Mouse (Mus musculus) Patski (cell line): ENCODE measurements around the gene Tmc3. TPM values are rescaled to one million over a fixed set of nuclear protein-coding genes. Genes with fewer than 3 reads are reported as not detected.

ENCODE experiments used
- ATAC-seq: fragments of 100-300 bp; one replicate; pipeline ENCODE4 v1.8.0; 2021
- CTCF ChIA-PET: fragments of 350-600 bp; sonication (Branson Sonifier 250); formaldehyde crosslinking; loops from one replicate; lab custom pipeline; 2022; ENCODE audit warnings: inconsistent platforms; lab: Charles Lee
- POLR2A ChIA-PET: fragments of 350-600 bp; sonication (Branson Sonifier 250); formaldehyde crosslinking; loops from one replicate; lab custom pipeline; 2022; ENCODE audit warnings: antibody characterized with exemption, inconsistent platforms; lab: Charles Lee
- DNase-seq: peaks from one replicate; pipeline ENCODE4 v3.0.0-alpha.2; 2011; ENCODE audit warnings: low read depth, low spot score
- H3K27me3 ChIP-seq: fragments of 371-371 bp; one replicate; pipeline ENCODE4 v1.5.1; 2021
- CTCF ChIP-seq: fragments of 100-300 bp; IDR thresholded peaks from one replicate; pipeline ENCODE4 v1.5.1; 2021
- in situ Hi-C: fragments of 300-500 bp; cut with MboI; formaldehyde crosslinking; loops from 3 replicates; pipeline ENCODE4 v1.11.1; 2018; ENCODE audit warnings: low pct_unique_long_range_greater_than_20kb, mixed read lengths
- polyA plus RNA-seq: library from polyadenylated mRNA; unstranded; gene quantifications from one replicate; pipeline ENCODE4 v1.2.3, GENCODE M21; 2021

The Tmc3 gene
- polyA plus RNA-seq, 1 experiment from 2014 or later, result 0.06 TPM

GRCm38 (mm10) chr7:83650638-83651037, 65.9 kb downstream of the Tmc3 start:
- no peaks in the 10 kb centered on the region for H3K27me3 ChIP-seq
- POLR2A ChIA-PET, result interaction anchor here (0.6 kb wide), 1 partner anchor 10 kb away, joined by 3 read pairs; no protein-coding TSS in a partner anchor
- no peak for TF ChIP-seq CTCF
- no peak for ATAC-seq
- CTCF ChIA-PET, result interaction anchor here (0.5 to 1.2 kb wide), 2 partner anchors 10 to 241 kb away, joined by 3 to 11 read pairs; no protein-coding TSS in a partner anchor
- DNase-seq, result no peak
- in situ Hi-C loops, result no loop called here

- DNase-seq (no peak), ATAC-seq (no peak)
- in situ Hi-C loops, result no loop called here
- CTCF ChIA-PET, result no interaction called here
- TF ChIP-seq CTCF, result no peak
- no peaks in the 10 kb centered on the region for H3K27me3 ChIP-seq
- POLR2A ChIA-PET, result no interaction called here
Observed at GRCm38 (mm10) chr7:83652498-83652897, 67.8 kb downstream of the Tmc3 start.

GRCm38 (mm10) chr7:83653605-83654051, 68.9 kb downstream of the Tmc3 start:
- TF ChIP-seq CTCF, result no peak
- CTCF ChIA-PET, result interaction anchor here (0.8 to 1.3 kb wide), 2 partner anchors 15 to 42 kb away, joined by 3 read pairs; no protein-coding TSS in a partner anchor
- in situ Hi-C loops, result no loop called here
- ATAC-seq (no peak), DNase-seq (no peak)
- H3K27me3 ChIP-seq, result no peaks in the 10 kb centered on the region
- POLR2A ChIA-PET, result no interaction called here

- POLR2A ChIA-PET, result interaction anchor here (0.6 kb wide), 1 partner anchor 20 kb away, joined by 3 read pairs; no protein-coding TSS in a partner anchor
- CTCF ChIA-PET, result interaction anchor here (0.8 to 1.3 kb wide), 3 partner anchors 15 to 42 kb away, joined by 3 to 4 read pairs (median 3); no protein-coding TSS in a partner anchor
- no peak for DNase-seq
- in situ Hi-C loops, result no loop called here
- no peak for ATAC-seq
- H3K27me3 ChIP-seq, result no peaks in the 10 kb centered on the region
- TF ChIP-seq CTCF, result no peak
Observed at GRCm38 (mm10) chr7:83654196-83654595, 69.5 kb downstream of the Tmc3 start.

GRCm38 (mm10) chr7:83654938-83655630, 70.4 kb downstream of the Tmc3 start:
- no peak for TF ChIP-seq CTCF
- POLR2A ChIA-PET, result interaction anchor here (0.6 kb wide), 1 partner anchor 21 kb away, joined by 3 read pairs; no protein-coding TSS in a partner anchor
- DNase-seq (no peak), ATAC-seq (no peak)
- H3K27me3 ChIP-seq, result no peaks in the 10 kb centered on the region
- CTCF ChIA-PET, result interaction anchor here (1.0 to 1.3 kb wide), 4 partner anchors 10 to 86 kb away, joined by 3 to 4 read pairs (median 4); no protein-coding TSS in a partner anchor
- in situ Hi-C loops, result no loop called here

- in situ Hi-C loops, result no loop called here
- ATAC-seq (no peak), DNase-seq (no peak)
- no peak for TF ChIP-seq CTCF
- ChIA-PET POLR2A (interaction anchor here (0.6 kb wide), 1 partner anchor 1091 kb away, joined by 3 read pairs; no protein-coding TSS in a partner anchor), CTCF (no interaction called here)
- H3K27me3 ChIP-seq, result no peaks in the 10 kb centered on the region
Observed at GRCm38 (mm10) chr7:83658716-83659115, 74.0 kb downstream of the Tmc3 start.

- in situ Hi-C loops, result no loop called here
- DNase-seq (no peak), ATAC-seq (no peak)
- no peak for TF ChIP-seq CTCF
- CTCF ChIA-PET, result interaction anchor here (1.3 to 2.8 kb wide), 3 partner anchors 8 to 27 kb away, joined by 3 to 11 read pairs (median 4); no protein-coding TSS in a partner anchor
- H3K27me3 ChIP-seq, result no peaks in the 10 kb centered on the region
- POLR2A ChIA-PET, result interaction anchor here (0.6 kb wide), 1 partner anchor 1090 kb away, joined by 3 read pairs; no protein-coding TSS in a partner anchor
Observed at GRCm38 (mm10) chr7:83659159-83660065, 74.7 kb downstream of the Tmc3 start.

- no peak for DNase-seq
- POLR2A ChIA-PET, result interaction anchor here (0.8 kb wide), 1 partner anchor 10 kb away, joined by 3 read pairs; no protein-coding TSS in a partner anchor
- H3K27me3 ChIP-seq, result no peaks in the 10 kb centered on the region
- in situ Hi-C loops, result no loop called here
- no peak for TF ChIP-seq CTCF
- ATAC-seq, result no peak
- CTCF ChIA-PET, result interaction anchor here (1.3 to 2.8 kb wide), 4 partner anchors 9 to 27 kb away, joined by 3 to 11 read pairs (median 4); no protein-coding TSS in a partner anchor
Observed at GRCm38 (mm10) chr7:83660273-83660691, 75.6 kb downstream of the Tmc3 start.

- in situ Hi-C loops, result no loop called here
- ChIA-PET POLR2A (no interaction called here), CTCF (interaction anchor here (1.6 to 2.8 kb wide), 3 partner anchors 10 to 28 kb away, joined by 3 to 11 read pairs (median 5); no protein-coding TSS in a partner anchor)
- H3K27me3 ChIP-seq, result no peaks in the 10 kb centered on the region
- DNase-seq, result no peak
- no peak for TF ChIP-seq CTCF
- no peak for ATAC-seq
Observed at GRCm38 (mm10) chr7:83661031-83661430, 76.3 kb downstream of the Tmc3 start.

- CTCF ChIA-PET, result interaction anchor here (1.6 to 2.8 kb wide), 3 partner anchors 11 to 29 kb away, joined by 3 to 11 read pairs (median 5); no protein-coding TSS in a partner anchor
- TF ChIP-seq CTCF, result no peak
- no peak for DNase-seq
- POLR2A ChIA-PET, result no interaction called here
- no peak for ATAC-seq
- in situ Hi-C loops, result no loop called here
- no peaks in the 10 kb centered on the region for H3K27me3 ChIP-seq
Observed at GRCm38 (mm10) chr7:83661763-83662162, 77.0 kb downstream of the Tmc3 start.
